Mouse (Mus musculus) inflammation-experienced regulatory T-cells, adult 16 weeks (primary cell): ENCODE data around the gene Nit2. TPM values are rescaled to one million over a fixed set of nuclear protein-coding genes. Genes with fewer than 3 reads are reported as not detected.

Source experiments
- polyA plus RNA-seq: library from polyadenylated mRNA; unstranded; fragments of 100-300 nt; shearing (Covaris generic); gene quantifications from one replicate; pipeline ENCODE4 v1.2.1, GENCODE M21; 2017

Nit2 gene
- 37.8 TPM for polyA plus RNA-seq

GRCm38 (mm10) chr16:57166611-57167513 lies at the start of gene Nit2:
Nit2 (minus strand) TSS chr16:57167341.

GRCm38 (mm10) chr16:57120913-57121815 lies 46.0 kb downstream of the Nit2 start, which contains the start of gene Tomm70a:
Tomm70a (plus strand) TSS chr16:57121703.

Other genes starting within 250 kb of the Nit2 start
- gene Lnp1, start 239.3 kb downstream of the Nit2 start, polyA plus RNA-seq, result not detected
- gene Tmem45a2, start 96.0 kb downstream of the Nit2 start, polyA plus RNA-seq, result not detected
- 14.9 TPM for gene Tomm70a, start 45.6 kb downstream of the Nit2 start, polyA plus RNA-seq
- 37.0 TPM for gene Tbc1d23, start 64.2 kb upstream of the Nit2 start, polyA plus RNA-seq
- gene Tmem30c, start 125.5 kb upstream of the Nit2 start, polyA plus RNA-seq, result not detected
- 14.3 TPM for gene Filip1l, start 185.8 kb upstream of the Nit2 start, polyA plus RNA-seq